Mouse (Mus musculus) adipocyte (in vitro differentiated cells): ENCODE measurements around the gene Sgip1.

Experiments used
- DNase-seq: peaks from one replicate; pipeline ENCODE4 v3.0.0-alpha.2; 2016; ENCODE audit warnings: low spot score

Sgip1 gene

DNA sequence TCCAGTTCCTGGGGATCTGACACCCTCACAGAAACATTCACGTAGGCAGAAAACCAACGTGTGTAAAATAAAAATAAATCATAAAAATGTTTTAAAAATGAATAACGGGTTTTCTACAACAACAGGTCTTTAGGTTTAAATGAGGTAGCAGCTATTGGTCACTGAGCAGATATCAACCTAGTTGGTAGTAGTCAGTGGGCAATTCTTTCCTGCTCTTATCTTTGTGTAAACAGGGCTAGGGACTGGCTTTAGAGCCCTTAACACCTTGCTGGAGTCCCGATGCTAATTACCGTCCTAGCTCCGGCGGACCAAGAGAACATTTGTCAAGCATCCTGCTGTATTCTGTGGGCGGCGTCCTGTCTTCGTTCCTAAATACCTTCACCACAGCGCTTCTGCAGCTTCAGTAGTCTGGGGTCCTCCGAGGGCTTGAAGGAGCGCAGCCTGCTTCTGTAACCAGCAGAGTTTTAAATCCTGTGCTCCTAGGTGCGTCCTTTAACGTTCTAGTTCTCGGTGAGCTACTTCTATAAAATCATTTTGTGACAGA is 236.8 kb downstream of the Sgip1 start:
- DNase-seq, result no peak

DNA sequence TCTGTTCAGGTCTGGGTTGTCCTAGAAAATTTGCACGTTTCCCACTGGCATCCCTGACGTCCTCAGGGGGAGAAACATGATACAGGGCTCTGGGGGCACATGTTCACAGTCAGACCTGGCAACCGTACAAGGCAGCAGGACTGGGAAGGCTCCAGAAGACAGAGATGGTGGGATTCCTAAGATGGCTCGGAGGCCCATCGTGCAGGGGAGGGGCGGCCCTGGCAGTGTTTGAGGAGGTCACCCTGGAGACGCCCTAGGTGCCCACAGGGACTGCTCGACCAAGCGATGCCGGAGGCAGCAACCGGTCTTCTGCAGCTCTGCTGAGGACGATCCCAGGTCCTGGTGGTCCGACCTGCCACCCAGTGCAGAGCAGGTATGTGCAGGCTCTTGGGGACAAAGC is 237.3 kb downstream of the Sgip1 start, which contains the start of gene Tctex1d1:
Tctex1d1 (plus strand) TSS at position 167 of the 400 bp plus-strand sequence.
- DNase-seq, result no peak

DNA sequence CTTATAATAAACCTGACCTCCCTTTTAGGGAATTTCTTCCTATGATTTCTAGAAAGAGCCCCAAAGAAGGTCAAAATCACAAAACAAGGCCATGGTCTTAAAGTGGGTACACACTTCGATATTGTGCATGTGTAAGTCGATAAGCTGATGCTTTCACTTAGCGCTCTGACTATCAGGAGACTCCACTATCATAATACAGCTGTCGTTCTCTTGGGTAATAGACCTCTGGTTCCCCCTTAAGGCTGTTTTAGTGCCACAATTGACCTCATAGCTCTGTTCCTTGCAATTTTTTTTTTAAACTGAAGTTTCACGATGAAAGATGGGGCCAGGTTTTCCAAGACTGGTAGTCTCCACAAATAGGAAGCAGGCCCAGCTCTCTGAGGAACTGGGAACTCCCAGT is 238.3 kb downstream of the Sgip1 start:
- no peak for DNase-seq

DNA sequence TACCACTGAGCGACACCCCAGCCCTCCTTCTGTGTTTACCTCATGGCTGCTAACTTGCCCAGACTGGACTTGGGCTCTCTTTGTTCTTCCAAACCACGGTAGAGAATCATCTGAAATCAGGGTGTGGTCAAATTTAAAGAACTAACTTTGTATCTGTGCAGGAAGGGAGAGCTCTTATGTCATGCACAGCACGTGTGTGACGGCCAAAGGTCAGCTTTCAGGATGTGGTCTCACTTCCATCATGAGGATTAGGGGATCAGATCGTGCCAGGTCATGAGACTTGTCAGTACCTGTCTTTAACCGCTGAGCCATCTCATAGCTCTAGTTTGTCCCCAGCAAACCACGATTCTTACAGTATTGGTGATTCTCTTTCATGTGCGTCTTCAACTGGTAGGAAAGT is 240.6 kb downstream of the Sgip1 start:
- no peak for DNase-seq

DNA sequence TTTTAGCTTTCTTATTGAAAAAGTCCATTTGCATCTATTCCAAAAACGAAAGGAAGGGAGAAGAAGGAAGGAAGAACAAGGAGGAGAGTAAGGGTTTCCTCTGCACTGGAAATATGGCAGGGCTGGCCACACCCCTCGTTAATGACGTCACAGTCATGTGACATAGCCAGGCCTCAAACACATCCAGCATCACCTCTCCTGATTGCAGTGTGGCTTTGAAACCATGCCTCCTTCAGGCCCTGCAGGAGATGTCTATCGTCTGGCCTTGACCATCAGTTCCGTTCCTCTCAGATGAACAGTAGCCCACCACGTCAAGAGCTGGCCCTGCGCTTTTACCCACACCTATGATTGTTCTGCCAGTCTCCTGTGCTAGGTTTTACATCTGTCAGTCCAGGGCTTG is 245.1 kb downstream of the Sgip1 start:
- no peak for DNase-seq

DNA sequence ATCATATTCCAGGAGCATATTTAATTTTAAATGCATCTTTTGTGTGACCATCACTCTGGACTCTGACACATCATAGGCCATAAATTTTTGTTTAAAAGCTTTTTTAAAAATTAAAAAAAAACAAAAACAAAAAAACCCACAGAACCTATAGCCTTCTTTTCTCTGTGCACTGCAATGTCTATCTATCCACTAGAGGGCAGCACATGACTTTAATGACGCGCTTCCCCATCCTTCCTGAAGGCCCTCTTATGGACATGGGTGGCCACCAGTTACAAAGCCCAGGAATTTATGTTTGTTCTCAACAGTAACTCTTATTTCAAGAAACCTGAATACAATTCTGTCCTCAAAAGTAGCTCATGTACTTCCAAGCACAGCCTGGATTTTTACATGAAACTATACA is 245.8 kb downstream of the Sgip1 start:
- peak; percentile 79 for DNase-seq

DNA sequence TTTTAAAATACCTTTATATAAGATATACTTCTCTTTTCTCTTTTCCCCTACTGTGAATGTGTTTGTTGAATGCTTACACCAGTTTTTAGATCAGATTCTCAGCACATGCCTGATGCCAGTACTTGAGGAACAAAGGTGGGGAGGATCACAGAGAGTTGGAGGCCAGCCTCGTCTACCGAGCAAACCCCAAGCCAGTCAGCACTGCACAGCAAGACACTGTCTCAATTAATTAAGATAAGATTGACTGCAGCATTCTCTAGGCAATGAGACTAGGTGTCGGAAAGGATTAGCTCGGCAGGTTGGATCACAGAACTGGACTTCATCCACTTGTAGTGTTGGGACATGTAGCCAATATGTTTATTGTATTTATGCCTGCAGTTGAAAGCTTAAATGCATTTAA is 246.2 kb downstream of the Sgip1 start:
- no peak for DNase-seq

DNA sequence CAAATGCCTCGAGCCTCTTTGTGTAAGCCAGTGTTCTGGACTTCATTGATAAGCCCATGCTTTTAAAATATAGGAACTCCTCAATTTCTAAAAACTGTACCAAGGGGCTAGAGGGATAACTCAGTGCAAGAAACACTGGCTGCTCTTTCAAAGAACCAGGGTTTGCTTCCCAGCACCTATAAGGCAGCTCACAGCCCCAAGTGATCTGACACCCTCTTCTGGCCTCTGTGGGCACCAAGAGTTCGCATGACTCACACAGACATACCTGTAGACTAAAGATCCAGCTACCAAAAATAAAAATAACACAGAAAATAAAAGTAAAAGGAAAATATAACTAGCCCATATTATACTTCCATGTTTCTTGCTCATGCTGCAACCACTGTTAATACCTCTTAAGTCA is 246.7 kb downstream of the Sgip1 start:
- DNase-seq, result no peak

DNA sequence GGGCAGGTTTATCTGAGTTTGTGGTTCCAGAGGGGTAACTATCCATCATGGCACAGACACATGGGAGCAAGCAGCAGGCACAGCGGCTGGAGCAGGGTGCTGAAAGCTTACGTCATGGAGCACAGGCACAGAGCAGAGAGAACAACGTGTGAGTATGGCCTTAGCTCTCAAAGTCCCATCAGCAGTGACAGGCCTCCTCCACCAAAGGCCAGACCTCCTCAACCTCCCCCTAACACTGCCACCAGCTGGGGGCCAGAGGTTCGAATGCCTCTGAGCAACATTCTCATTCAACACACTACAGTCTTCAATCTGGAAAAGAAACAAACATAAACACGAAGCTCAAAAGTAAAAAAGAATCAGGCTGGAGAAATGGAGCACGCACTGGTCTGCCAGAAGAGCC is 247.4 kb downstream of the Sgip1 start:
- DNase-seq, result no peak

DNA sequence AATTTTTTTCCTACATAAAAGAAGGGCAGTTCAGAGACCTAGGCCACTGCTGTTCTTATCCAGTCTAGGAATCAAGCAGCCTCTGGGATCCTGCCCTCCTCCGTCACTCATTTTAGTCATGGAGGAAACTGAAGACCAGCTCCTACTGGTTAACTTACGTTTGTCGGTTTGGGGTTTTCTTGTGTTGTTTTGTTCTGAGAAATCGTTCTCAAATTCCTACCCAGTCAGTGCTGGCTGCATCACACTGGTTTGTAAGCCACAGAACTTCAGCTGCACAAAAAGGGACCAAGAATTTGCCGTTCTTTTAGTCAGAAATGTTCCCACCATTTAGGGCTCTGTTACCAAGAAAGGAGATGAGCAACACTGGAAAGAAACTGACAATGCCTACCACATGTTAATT is 248.3 kb downstream of the Sgip1 start:
- DNase-seq, result no peak

DNA sequence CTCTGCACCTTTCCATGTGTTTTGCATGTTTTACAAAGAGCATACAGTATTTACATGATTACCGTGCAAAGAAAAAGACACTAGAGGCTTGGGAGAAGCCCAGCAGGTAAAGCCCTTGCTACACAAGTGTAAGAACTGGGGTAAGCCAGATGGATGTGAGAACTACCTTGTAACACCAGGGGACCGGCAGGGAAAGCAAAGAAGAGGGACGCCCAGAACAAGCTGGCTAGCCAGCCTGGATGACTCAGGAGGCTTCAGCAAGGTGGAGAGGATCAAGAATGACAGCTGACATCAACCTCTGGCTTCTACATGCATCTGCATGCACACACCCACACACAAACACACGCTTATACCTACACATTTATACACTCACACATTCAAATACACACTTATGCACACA is 248.9 kb downstream of the Sgip1 start:
- no peak for DNase-seq

DNA sequence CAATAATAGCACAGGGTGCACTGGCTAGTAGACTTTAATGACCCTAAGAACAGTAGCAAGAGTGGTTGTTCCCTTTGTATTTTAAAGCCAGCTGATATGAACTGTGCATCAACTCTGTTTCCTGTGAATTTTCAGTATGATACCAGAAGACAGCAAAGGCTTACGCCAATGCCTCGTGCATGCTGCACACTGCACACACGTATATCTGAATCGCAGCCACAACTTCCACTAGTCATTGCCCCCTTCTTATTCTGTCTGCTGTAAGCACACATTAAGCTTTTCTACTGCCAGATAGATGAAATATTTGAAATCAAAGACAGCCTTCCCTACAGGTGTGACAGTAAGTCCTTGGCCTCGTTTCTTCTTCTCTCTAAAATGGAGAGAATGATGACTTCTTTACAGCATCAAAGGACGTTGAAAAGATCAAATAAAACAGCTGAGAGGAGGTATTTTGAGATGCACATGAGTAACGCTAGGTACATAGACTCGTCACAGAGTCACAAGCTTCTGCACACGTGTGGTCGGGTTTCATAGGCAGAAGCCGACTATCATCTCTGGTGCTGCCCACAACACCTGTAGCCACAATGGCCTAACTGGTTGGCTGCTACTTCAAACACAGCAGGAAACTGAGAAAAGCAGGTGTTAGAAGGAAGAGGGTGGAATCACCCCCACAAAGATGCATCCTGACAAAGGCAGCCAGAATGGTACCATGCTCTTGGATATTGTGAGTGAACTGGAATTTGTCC is 249.7 kb downstream of the Sgip1 start:
- no peak for DNase-seq

DNA sequence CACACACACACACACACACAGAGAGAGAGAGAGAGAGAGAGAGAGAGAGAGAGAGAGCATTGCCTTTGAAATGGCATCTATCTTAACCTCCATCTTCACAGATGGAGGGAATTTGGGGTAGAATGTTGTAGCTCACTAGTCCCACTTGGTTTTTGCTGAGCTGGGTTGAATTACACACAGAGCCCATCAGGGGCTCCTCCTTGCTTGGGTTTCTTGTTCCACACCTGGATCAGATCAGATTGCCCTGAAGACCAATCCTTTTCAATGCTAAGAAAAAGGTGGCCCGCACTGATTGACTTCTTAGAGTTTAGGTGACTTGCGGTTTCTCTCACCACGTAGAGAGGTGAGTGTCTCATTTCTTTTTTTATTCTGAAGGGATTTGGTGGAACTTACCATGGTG is 250.6 kb downstream of the Sgip1 start:
- no peak for DNase-seq

DNA sequence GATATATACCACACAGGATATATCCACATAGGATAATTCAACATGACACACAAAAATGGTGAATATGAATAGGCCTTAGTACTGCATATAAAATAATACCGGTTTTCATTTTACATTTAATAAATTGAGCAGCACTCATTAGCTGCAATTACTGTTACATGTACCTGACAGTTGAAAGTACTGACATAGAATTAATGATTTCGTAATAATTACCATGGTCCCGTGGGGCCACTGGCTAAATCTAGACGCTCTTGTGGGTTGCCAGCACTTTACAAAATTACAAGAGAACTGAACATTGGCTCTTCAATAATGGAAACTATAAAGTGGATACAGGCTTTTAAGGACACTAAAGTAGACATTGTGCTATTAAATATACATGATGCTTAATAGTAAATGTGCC is 263.6 kb downstream of the Sgip1 start:
- DNase-seq, result no peak

DNA sequence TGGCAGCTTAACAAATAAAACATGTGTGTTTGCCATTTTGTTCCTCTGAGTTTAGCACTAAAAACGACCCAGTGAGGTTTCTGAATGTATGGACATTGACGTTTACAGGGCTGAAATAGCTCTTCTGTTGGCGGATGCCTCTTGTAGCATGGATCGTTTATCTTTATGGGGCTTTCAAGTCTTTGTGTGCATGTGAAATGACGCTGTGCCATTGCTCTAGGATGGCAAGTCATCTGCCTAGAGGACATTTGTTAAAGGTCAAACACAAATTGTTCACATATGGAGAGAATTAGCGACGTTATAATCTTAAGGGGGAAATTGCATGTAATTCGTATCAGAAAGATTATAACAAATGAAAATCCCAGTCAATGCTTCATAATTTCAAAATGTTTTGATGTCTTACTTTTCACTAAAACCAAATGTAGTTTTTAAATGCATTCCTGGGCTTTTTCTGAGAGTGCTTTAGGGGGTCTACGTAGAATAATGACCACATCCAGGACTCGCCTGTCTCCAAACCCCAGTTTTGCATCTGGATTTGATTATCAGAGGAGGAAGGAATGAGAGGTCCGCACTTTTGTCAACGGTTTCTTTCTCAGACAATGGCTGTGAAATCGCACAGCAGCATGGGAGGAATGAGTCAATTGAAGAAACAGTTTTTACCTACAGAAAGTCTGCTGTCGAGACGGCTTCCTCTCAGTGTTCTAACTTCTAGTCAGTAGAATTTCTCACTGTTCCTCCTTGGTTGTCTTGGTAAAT is 264.3 kb downstream of the Sgip1 start:
- peak; percentile 4 for DNase-seq

DNA sequence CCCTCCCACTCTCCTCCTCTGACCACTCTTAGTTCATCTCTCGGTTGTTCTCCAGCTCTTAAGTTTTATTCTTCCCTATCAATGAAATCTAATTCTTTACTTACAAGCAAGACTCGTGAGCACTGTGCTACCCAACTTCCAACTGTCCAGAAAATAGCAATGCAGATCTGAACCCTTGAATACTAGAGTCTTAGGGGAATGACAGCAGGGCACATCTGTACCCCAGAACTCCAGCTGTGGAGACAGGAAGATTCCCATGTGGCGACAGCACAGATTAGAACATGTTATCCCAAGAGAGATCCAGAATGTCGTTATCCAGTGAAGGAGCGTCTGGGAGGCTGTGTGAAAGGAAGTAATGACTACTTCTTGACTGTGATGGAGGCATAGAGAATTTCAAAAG is 265.2 kb downstream of the Sgip1 start:
- DNase-seq, result no peak

DNA sequence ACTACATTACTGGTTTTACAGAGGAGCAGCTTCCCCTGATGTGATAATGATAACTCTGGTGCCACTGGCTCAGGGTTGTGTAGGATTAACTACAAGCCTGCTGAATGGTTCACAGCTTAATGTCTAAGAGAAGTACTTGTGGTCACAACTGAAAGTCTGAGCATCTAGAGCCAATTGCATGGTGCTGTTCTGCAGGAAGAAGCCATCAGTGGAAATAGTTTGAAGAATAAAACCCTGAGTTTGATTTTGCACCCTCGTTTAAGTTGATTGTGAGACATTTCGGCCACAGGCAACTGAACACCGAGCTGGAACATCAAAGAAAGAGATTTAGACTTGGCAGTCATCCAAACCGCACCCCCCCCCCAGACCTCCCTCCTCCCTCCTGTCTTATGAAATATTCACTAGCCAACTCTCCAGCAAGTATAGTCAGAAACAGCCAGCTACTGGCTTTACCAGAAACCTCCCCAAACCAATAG is 265.9 kb downstream of the Sgip1 start:
- DNase-seq, result peak; percentile 3

DNA sequence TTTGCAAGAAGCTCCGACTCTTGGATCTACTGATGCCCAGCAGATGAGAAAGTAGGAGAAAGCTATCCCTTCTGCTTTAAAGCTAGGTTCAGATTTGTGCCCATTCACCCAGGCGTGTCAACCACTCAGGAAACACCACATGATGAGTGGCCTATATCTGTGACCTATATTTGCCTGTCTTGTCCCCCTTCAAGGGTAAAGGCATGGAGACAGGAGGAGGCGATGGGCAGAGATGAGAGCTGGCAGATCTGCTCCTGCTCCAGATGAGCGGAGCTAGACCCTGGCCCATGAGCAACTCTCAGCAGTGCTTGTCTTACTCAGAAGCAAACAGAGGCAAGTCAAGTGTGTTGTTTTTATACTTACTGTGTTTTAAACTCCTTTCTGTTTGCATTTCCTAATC is 269.6 kb downstream of the Sgip1 start:
- no peak for DNase-seq

DNA sequence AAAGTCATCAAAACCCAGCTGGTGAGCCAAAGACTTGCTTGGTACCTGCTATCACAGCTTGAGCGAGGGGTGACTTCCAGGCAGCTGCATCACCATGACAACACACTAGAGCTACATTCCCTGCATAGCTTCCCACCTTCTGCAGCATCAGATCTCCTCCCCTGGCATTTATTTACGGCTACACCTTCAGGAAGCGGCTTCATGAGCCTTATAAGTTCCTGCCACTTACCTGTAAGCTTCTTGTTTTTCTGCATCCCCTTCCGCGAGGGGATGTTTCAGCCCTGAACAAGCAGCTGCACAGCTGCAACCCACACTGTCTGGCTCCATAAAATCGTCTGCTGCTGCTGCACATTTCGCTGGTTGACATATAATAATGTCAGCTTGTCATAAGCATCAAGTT is 270.7 kb downstream of the Sgip1 start:
- no peak for DNase-seq

DNA sequence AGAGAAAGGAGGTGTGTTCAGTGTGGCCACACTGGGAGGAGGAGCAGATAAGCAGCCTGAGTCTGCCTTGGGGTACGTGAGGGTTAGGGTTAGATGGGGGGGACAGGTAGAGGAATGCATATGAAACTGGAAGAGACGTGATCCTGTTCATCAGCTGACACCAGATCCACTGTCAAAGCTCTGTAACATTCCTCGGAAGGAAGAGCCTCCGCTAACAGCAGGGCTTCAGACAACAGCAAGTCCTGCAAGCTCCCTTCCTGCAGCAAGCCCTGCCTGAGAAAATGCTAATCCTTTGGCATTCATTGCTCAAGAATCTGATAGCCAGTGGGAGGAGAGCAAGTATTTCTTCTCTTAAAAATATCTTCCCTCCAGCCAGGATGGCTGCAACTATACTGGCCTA is 272.4 kb downstream of the Sgip1 start:
- peak; percentile 4 for DNase-seq
